Mouse (Mus musculus) T-helper 2 cell (primary cell): ENCODE data around the gene Cpsf4l.
"Not testable (repeated sequence)": the region's sequence is repeated elsewhere in the genome, so short reads cannot be mapped to it uniquely, and the experiment has no call there.

Source experiments
- in situ Hi-C: fragments of 300-600 bp; cut with MboI, MseI; formaldehyde crosslinking; loops from one replicate; pipeline ENCODE4 v1.15.1; 2025; ENCODE audit warnings: high pct_unique_total_duplicates

Cpsf4l gene

DNA sequence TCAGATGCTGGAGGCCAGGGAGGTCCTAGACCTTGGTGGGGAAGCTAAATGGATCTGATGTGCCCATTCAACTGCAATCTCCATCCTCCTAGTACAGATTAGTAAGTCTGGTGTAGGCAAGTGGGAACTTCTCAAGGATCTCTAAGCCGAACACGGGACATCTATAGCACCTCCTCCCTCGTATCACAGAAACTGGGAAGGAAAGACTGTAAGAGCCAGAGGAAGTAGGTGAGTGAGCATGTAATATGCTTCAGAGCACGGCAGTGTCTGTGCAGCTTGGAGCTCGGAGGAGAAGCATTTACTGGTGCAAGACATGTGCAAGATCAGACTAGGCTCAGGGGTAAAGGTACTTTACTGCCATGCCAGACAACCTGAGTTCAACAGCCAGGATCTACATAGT, 41.0 kb downstream of the Cpsf4l start:
- in situ Hi-C loops = no loop called here

DNA sequence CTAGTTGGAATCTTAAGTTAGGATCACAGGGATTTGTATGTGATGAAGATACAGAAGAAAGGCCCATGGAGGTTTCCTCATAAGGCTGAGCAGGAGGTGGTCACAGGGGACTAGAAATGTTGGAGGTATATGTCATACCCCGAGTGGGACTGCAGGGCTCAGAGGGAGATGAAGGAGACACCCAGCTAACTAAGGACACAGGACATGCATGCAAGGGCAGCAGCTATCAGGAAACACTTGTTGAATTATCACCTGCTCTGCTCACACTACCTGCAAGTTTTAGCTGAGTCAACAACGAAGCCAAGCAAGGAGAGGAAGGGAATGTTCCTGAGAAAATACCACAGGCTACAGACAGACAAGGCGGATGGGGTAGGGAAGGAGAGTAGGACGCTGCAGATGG, 42.1 kb downstream of the Cpsf4l start:
- in situ Hi-C loops = no loop called here

DNA sequence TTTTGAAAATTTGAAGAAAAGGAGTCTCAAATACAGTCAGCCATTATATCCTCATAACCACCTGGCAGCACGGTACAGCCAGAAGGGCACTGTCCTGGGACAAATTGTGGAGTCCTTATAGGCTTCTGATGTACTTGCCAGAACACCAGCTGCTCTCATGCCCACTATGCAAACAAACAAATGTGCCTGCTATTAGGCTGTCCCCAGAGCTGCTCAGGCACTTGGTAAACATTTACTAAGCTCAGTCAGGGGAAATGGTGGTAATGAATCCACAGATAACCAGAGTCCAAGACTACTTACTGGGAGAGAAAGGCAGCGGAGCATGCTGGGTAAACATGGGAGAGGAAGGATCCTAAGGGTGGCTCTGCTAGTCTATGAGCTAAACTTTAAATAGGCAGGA, 42.7 kb downstream of the Cpsf4l start:
- in situ Hi-C loops = no loop called here

DNA sequence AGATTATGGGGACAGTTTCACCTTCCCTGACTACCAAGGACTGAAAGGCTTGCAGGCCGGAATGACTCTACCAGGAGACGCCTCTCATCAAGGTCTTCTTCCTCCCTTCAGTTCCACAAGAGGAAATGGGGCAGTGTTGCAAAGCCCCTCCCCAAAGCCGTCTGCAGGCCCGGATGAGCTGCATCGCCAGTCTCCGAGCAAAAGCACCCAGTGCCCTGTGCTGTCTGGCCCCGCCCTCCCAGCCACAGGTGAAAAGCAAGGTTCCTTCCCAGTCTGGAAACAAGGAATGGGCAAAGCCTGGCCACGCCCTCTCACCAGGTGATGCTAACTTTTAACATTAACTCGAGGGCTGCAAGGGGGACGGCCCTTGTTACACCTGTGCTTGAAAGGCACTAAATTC, 43.2 kb downstream of the Cpsf4l start:
- in situ Hi-C loops = no loop called here

DNA sequence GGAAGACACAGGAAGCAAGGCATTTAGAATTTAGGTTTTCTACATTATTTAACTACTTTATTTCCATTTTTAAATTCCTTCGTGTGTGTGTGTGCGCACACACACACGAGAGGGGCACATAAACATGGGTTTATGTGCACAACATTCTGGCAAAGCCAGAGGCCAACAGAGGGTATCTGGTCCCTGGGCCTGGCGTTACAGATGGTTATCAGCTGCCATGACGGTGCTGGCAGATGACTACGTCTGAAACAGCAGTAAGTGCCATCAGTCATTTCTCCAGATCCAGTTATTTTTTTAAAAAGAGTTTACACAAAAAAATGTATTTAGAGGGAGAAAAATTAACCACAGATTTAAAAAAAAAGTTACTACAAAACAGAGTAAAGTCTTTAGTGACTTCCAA, 43.6 kb downstream of the Cpsf4l start:
- in situ Hi-C loops = no loop called here

DNA sequence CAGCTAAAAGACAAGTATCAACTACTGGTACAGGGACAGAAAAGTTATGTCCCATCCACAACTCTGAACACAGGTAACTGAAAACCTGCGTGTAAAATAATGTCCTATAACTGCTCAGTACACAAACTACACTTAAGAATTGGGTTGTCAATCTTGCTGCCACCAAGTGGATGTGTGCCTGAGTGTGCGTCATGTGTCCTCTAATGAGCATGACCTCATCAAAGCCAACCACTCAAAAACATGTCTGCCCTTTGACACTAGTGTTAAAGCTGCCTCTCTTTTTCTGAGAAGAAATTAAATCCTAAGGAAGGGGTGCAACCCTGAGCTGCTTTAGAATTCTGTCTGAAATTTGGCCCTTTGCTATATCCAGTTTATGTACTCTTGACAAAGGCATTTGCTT, 45.5 kb downstream of the Cpsf4l start:
- in situ Hi-C loops = no loop called here

DNA sequence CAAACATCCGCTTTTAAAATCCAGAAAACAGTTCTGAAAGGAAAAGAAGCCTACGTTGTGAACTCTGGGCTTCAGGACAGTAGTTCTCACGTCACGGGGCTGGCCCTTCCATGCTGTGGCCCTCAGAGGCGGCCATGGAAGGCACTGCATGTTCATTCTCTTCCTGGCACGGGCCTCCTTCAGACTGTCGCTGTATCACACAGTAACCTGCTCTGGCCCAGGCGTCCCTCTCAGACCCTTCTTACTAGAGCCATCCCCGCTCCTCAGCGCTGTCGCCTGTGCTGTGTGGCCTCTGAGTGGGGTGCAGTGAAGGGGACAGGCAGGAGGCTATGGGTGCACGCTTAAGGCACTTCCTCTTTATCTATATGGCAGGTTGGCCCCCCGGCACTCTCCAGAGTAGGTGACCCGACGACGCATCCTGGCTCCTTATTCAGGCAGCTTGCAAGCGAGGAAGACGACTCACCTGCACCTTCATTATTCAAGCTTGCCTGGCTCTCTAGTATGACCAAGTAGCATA, 47.9 kb downstream of the Cpsf4l start:
- in situ Hi-C loops = no loop called here

DNA sequence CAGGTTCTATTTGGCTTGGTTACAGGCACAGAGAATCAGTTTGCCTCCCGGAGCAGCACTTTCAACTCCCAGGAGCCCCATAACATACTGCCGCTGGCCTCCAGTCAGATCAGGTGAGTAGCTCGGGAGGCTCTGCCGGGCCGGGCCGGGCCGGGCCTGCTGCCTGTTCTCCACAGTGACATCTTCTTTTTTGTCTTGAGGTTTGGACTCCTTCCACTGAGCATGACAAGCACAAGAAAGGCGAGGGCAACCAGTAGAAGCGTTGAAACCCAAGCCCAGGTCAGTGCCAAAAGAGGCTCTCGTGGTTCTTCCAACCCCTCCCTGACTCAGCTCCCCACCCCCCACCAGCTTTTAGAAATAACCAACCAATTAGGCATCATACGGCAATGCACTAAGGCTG, 48.9 kb downstream of the Cpsf4l start:
- in situ Hi-C loops = no loop called here

DNA sequence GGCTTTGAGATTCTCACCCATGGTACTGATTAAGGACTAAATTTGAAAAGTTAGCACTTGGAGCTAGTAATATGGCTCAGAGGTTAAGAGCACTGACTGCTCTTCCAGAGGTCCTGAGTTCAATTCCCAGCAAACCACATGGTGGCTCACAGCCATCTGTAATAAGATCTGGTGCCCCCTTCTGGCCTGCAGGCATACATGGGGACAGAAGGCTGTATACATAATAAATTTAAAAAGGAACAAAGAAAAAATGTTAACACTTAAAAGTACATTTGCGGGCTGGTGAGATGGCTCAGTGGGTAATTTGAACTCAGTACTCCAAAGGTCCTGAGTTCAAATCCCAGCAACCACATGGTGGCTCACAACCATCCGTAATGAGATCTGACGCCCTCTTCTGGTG, 49.6 kb downstream of the Cpsf4l start:
- in situ Hi-C loops = not testable (repeated sequence)

DNA sequence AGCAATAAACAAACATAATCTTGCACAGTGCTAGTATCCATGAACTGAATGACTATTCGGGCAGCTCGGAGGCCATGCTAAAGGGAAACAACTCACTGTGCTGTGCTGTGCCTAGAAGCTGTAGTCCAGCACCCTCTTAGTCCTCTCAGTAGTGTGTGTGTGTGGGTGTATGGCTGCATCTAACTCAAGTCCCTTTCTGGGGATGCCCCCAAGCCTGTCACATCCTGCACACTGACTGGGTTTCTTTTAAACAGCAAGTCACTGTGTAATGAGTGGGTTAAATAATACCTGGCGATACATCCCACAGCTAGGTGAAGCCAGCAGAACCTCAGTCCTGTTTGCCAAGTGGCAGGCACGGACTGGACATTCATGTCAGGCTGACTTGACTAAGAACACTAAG, 51.1 kb downstream of the Cpsf4l start:
- in situ Hi-C loops = no loop called here

DNA sequence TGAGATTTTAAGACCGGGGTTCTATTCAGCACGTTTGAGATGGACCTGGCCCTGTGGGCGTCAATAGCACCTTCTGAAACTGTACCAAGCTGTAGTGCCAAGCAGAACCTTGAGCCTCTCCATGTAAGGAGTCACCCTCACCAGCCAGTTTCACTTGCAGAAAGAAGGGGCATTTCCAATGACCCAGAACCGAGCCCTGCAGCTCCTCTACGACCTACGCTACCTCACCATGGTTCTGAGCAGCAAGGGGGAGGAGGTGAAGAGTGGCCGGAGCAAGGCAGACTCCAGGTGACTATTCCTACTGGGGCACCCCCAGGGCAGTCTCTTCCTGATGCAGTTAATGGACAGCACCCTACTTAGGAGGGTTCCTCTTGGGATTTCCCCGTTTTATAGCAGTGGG, 51.5 kb downstream of the Cpsf4l start:
- in situ Hi-C loops = no loop called here

DNA sequence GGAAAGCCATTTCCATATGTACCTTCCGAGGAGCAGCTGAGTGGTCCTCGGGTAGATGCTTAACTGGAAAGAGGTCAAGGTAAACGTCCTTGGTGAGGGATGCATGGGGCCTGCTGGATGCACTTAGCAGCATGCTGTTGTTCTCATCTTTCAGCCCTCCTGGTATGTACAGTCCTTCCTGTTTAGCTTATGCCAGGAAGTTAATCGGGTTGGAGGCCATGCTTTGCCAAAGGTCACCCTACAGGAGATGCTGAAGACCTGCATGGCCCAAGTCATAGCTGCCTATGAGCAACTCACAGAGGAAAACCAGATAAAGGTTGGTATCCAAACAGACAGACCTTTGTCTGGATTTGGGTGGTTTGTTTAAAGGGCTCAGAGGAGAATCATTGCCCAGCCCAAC, 52.6 kb downstream of the Cpsf4l start:
- in situ Hi-C loops = no loop called here

DNA sequence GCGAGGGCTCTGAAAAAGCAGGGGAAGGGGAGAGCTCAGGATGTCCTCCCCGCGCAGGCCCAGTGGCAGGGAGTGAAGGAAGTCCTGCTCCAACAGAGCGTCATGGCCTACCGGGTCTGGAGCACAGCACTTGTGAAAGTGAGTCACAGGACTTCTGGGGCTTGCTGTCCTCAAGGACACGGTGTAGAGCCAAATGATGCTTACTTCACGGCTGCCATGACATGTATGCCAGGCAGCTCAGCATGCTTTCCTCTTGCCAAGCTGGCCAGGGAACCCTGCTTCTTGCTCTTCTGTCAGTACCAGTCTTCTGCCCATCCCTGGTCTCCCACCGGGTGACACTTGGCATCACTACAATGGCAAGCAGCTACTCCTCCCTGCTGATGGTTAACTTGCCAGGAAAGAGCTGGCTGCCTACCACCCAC, 53.3 kb downstream of the Cpsf4l start:
- in situ Hi-C loops = no loop called here

DNA sequence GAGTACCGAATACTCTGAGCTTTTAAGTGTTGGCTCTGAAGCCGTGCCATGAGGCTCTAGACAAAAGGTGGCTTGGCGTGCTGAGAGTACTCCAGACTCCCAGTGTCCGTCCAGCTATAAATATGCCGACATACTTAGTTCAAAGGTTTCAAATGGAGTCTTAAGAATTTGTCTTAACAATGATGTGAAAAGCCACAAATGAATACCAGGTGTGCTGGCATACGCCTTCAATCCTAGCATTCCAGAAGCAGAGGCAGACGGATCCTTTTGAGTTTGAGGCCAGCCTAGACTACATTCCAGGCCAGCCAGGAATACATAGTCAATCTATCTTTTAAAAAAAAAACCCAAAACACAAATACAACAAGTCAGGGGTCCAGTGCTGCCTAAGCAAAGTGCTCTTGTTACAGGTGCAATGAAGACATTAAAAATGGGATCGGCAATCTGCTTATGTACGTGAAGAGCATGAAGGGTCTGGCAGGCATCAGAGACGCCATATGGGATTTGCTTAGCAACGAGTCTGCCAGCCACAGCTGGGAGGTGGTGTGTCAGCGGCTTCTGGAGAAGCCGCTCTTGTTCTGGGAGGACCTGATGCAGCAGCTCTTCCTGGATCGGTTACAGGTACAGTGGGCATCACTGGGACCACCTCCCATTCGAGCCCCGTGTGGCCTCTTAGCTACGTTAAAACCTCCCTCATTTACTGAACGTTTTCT, 55.1 kb downstream of the Cpsf4l start:
- in situ Hi-C loops = no loop called here

DNA sequence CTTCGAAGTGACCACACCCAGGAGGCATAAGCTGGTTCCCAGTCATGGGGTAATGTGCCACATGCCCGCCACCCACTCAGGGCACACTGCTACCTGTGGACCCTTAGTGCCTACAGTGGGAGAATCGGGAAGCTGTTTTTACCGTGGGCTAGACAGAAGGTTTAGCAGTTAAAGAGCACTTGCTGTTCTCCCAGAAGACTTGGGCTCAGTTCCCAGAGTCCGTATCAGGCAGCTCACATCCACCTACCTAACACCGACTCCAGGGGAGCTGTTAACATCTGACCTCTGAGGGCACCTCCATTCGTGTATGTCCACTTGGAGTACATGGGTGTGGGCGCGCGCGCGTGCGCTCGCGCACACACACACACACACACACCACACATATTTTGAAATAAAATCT, 55.7 kb downstream of the Cpsf4l start:
- in situ Hi-C loops = no loop called here

DNA sequence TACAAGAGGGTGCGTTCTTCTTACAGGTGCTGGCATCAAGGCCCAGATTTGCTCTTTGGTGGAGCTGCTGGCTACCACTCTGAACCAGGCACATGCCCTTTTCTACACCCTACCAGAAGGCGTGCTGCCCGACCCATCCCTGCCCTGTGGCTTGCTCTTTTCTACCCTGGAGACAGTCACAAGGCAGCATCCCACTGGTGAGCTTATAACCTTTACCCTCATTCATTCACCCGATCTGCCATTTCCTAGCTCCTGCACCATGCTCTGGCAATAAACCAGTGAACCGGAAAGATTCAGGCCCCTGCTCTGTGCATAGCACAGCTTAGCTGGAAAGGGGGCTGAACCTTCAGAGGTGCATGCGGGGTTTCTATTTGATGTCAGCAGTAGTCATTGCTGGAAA, 57.3 kb downstream of the Cpsf4l start:
- in situ Hi-C loops = no loop called here

DNA sequence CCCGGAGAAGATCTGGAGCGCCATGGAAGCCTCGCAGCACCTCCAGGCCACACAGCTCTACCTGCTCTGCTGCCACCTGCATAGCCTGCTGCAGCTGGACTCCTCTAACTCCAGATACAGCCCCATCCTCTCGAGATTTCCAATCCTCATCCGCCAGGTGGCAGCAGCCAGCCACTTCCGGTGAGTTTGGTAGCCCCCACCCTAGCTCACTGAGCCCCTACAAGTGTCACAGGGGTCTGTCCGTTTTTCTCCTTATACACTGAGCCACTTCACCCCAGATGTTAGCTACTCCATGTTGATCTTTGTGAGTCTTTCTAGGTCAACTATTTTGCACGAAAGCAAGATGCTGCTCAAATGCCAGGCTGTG, 57.9 kb downstream of the Cpsf4l start:
- in situ Hi-C loops = no loop called here

DNA sequence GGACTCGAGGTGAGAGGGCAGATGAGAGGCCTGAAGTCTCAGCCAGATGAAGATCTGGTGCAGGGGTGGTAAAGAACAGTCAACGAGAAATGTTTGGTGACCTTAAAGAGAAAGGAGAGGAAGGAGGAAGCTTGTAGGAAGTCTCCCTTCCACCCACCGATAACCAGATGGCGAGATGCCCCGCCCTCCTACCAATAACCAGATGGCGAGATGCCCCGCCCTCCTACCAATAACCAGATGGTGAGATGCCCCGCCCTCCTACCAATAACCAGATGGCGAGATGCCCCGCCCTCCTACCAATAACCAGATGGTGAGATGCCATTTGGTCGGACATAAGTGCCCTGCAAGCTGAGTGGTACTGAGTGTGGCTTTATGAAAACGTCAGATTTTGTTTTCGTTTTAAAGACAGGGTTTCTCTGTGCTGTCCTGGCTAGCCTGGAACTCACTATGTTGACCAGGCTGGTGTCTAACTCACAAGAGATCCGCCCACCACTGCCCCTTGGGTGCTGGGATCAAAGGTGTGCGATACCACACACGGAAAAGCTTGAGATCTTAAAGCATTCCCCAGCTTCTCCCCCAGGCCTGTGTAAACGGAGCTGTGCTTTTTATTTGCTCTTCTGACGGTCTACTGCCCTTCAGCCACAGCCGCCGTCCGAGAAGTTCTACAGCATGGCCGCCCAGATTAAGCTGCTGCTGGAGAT, 58.5 kb downstream of the Cpsf4l start:
- in situ Hi-C loops = no loop called here

DNA sequence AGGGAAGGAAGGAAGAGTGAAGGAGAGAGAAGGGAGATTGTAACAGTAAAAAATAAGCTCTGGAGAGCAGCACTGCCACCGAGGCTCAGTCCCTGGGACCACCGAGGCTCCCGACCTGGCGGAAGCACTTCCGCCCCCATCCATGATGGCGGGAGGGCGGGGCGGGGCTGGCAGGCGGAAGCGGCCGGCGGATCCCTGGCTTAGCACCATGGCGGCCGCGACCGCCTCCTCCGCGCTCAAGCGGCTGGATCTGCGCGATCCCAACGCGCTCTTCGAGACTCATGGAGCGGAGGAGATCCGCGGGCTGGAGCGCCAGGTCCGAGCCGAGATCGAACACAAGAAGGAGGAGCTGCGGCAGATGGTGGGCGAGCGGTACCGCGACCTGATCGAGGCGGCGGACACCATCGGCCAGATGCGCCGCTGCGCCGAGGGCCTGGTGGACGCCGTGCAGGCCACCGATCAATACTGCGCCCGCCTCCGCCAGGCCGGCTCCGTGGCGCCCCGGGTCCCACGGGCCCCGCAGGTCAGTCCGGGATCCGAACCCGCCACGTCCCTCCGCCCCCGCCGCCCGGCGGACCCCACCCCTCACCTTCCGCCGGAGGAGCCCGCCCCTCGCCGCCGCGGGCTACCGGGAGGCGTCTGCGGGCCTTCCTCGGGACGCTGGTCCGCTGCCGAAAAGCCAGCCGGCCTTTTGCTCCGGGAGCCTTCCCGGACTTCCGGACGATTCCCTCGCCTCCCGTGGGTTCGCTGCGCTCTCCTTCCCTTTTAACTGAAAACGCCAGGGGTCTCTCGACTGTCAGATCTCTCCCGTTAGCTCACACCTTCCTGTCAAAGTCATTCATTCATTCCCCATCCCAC, 60.2 kb downstream of the Cpsf4l start, which contains the start of gene Slc39a11:
Gene Slc39a11, minus strand, starts transcription at position 727 of the 858 bp plus-strand sequence.
- in situ Hi-C loops = loop anchor here (5.0 kb wide), 1 partner anchor 93 kb away; no protein-coding TSS in a partner anchor

DNA sequence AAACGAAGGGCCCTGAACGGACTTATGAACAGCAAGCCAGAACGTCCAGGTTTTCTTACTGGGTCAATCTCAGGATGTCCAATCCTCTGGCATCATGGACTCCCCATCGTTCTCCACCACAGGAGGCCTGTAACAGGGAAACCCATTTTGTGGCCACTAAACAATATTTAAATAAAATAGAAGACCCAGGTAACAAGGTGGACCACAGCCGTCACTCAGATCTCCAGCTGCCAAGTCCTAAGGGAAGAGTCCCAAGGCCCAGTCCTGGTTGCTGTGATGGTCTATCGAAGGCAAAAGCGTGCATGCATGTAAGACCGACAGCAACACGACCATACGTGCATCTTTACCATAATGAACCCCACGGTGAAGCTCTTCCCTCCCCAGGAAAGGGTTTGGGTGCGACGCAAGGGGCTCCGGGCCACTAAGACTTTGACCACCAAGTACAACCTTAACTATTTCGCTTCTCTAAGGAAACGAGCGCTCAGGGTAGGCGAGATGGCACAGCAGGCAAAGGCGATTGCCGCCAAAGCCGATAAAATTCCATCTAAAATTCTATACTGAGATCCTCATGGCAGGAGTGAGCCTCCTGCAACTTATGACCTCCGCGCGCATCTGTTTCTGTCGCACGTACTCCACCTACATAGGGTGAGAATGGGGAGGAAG, 61.0 kb downstream of the Cpsf4l start, which contains the start of gene Cog1:
Gene Cog1, plus strand, starts transcription at position 480 of the 663 bp plus-strand sequence.
- in situ Hi-C loops = loop anchor here (5.0 kb wide), 1 partner anchor 93 kb away; no protein-coding TSS in a partner anchor
